Mouse (Mus musculus): ENCODE measurements at regions not wholly inside any gene's neighbourhood (a gene's known extent, or its start where the extent isn't known, plus 50 kb on each side); places are given as distances from the start of the nearest gene placed in this dataset.

DNA sequence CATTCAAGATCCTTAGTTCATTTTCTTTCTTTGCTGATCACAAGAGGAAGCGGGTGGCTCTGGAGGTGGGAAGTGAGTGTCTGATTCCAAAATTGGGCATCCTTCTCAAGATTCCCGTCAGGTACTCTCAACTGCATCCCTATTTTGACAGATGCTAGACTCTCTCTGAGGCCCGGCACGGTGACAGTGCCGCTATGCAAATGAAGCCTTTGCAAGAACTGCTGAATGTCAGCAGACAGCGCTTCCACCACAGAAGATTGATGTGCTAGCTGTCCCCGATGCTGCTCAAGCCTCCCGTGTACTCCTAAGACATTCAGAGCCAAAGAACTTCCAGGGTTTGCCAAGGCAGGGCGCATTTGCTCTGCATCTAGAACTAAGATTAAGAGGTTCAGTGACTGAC lies 50.9 kb upstream of the Cpne4 start:
- no peak for DNase-seq (ENCODE audit: low read depth, low spot score)

DNA sequence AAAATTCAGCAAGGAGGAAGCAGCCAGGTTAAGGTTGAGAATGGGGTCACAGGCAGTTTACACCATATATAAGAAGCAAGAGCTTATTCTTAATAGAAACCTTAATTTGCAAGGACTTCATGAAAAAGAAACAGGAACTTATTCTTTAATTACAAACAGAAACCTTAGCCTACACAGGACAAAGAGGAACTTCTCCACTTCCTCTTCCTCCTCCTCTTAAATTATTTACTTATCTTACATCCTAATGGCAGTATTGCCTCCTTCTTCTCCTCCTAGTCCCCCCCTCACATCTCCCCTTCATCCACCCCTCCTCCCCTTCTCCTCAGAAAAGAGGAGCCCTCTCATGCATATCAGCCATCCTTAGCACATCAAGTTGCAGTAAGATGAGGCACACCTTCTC lies 56.4 kb upstream of the Cpne4 start:
- DNase-seq (ENCODE audit: low read depth, low spot score): no peak

GRCm38 (mm10) chr9:104489383-104489782 lies 57.7 kb upstream of the Cpne4 start:
- no peak for DNase-seq (ENCODE audit: low read depth, low spot score)

DNA sequence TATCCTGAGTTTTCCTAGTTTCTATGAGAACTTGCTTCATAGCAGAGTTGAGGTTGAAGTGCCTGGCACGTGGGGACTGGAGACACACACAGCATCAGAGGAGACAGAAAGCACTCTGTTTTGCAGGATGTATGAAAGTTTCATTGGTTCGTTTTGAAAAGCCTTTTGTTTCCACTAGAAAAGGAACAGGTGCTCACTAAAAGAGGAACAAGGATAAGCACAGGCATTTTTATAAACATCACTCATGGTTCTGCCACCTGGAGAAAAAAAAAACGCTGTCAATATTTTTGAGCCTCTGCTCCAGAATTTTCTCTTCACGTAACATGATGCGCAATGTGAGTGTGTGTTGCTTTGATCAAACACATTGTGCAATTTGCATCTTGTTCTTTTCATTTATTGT lies 64.6 kb upstream of the Cpne4 start:
- DNase-seq (ENCODE audit: low read depth, low spot score): no peak

- no peak for DNase-seq (ENCODE audit: low read depth, low spot score)
Observed at GRCm38 (mm10) chr9:104480683-104481082, 66.4 kb upstream of the Cpne4 start.

DNA sequence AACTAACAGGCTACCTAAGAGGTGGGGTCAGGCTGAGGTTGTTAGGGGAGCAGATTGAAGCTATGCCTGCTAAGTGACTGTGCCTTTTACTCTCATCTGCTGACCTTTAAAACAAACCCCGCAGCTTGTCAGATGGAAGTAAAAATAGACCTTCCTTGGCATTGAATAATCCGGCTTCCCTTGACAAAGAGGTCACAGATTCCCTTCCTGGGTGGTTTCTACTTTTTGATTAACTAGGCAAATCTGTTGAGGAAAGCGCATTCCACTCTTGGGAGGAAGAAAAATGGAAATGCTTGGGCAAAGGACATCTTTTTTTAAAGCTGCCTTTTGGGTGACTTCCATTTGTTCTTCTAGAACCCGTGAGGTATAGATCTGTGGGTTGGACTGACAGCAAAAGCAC lies 72.3 kb upstream of the Cpne4 start:
- DNase-seq (ENCODE audit: low read depth, low spot score): no peak

- no peak for DNase-seq (ENCODE audit: low read depth, low spot score)
Observed at GRCm38 (mm10) chr9:104467238-104467637, 79.8 kb upstream of the Cpne4 start.

DNA sequence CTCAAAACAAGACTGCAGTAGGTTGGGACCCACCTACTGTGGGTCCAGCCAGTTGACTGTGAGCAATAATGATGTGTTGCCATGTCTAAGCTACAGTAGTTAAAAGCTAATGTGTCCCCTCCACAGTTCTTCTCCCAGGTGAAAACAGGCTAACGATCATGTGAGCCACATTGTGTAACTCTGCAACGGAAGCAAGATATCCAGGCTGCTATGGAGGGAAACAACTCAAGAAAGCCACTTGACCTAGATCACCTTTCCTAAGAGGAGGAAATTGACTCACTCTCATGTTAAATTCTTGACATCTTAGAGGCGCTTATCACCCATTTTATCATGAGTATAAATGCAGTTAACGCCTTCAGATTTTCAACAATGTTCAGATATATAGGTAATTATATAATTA lies 83.4 kb upstream of the Cpne4 start:
- DNase-seq (ENCODE audit: low read depth, low spot score): no peak

DNA sequence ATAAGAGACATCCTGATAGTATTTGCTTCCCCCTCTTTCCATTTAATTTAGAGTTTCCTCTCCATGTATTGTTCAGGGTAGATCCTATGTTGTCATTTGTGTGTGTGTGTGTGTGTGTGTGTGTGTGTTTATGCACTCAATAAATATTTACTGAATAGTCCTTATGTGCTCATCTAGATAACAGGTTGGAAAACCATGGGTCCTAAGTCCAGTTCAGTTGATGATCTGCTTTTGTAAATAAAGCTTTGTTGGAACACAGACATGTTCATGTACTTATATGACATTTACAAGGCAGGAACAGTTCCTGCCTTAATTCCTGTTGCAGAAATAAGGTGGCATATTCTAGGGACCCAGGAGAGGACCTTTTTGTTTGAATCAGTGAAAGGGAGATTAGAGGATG lies 87.0 kb upstream of the Cpne4 start:
- DNase-seq (ENCODE audit: low read depth, low spot score): no peak

DNA sequence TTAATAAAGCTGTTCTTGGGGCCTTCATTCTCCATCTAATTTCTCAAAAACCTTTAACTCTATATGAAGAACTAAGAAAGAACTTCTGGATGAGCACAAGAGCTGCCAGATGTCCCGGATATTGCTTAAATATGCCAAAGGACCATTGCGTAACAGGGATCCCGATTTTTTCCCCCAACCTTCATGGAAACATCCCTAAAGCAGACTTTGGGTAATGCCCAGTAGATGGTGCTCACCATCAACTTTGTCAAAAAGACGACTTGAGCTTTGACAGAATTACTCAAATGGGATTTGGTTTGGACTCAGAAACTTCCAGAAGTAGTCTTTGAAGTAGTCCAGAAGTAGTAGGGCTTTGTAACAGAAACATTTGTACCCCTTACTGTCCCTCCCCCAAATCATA lies 89.5 kb upstream of the Cpne4 start:
- no peak for DNase-seq (ENCODE audit: low read depth, low spot score)

DNA sequence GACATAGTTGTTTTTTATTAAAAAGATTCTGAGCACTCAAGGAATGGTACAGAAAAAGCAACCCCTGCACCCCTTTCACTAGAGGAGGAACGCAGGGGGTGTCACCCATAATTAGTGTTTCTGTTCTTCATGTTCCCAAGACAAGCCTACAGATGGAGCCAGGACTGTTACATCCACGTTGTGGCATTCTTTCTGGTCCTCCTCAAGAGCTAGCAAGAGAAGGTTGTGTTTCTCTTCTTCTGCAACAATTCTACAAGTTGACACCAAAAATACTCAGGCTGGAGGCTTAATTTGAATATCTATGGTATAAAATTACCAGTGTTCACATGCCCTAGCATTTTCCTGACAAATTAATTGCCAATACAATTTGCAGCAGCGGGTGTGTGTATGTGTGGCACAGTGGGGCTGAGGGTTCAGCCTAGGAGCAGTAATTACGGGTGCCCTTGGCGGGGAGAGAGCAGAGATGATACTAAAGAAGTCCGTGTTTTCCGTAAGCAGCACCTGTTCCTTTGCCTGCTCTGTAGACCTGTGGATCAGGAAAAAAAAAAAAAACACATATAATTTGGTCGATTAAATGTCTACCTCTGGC lies 98.4 kb upstream of the Cpne4 start:
- no peak for DNase-seq (ENCODE audit: low read depth, low spot score)

DNA sequence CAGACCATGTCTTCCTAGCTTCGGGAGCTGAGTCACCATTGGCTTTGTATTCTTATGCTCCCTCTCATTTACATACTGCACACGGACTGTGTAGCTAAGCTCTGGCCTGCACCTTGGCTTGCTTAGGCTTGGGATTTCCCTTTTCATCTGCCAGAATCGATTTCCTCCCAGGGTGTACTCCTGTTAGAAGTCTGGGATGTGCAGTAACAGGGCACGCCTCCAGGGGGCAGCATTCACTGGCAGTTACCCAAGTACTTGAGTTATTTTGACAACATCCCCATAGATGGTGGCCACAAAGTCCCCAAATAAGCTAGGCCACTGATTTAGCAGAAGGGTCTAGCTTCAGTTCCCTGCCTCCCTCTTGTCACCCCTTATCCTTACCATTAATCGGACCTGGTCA lies 102.2 kb upstream of the Cpne4 start:
- no peak for DNase-seq (ENCODE audit: low read depth, low spot score)

DNA sequence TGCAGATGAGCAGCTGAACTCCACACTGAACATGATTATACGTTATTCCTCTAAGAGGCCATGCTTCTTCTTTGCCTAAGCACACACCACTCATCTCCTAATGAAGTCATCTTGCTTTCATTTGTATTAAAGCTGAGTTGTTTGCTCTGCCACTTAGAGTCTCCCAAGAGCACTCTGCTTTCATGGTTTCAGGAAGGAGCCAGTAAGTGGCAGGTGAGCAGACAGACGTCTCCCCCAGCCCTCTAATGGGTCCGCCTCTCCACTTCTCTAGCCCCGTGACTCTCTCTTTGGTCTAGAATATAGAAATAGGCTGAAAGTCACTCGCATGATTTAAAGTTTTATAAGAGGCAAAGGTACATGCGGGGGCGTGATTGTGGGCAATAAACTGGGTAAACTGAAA lies 103.8 kb upstream of the Cpne4 start:
- DNase-seq (ENCODE audit: low read depth, low spot score): no peak

GRCm38 (mm10) chr9:104413021-104413420 lies 75.5 kb upstream of the Acpp start:
- no peak for DNase-seq (ENCODE audit: low read depth, low spot score)

GRCm38 (mm10) chr9:104410211-104410610 lies 72.7 kb upstream of the Acpp start:
- DNase-seq (ENCODE audit: low read depth, low spot score): peak; percentile 33

DNA sequence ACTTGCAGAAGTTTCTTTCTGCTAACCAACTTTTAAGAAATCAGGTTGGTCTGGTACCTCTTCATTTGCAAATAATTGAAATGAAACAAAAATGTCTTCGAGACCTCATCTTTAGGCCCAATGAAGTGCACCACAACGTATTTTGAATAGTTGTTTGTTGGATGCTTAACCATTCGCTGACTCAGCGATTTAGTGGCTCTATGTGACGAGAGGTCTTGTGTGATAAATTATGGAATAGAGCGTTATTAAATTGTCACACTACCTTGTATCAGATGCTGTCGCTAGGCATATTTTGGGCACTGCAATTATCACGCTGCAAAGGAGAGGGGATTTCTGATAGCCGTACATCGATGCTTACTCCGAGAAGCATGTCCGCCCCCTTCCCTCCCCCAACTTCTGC lies 71.8 kb upstream of the Acpp start:
- no peak for DNase-seq (ENCODE audit: low read depth, low spot score)

DNA sequence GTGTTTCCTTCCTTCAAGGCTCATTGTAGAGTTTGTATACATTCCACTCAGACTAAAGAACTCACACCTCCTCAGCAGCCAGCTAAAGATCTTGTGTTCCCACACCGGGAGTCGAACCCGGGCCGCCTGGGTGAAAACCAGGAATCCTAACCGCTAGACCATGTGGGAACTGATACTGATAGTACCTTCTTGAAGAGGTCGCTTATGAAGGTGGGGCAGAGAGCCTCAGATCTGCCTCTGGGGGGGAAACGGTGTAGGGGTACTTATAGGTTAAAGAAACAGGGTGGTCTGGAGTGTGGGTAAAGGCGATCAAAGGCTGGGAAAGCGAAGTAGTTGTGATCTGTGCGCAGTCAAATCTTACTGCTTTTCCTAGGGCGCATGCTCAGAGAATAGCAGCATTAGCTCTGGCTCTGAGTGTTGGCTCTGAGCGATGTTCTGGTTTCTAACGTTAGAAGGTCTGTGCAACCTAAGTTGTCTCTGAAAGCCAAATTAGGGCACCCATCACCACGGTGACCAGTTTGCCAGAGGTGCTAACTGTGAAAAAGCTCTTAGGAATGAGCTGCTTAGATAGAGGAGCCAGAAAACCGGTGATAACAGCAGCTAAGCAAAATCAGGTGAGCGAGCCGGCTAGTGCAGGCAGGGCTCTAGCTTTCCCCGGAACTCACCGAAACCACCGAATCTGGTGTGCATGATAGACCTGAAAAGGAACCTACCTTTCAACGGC lies 71.2 kb upstream of the Acpp start:
- DNase-seq (ENCODE audit: low read depth, low spot score): no peak

DNA sequence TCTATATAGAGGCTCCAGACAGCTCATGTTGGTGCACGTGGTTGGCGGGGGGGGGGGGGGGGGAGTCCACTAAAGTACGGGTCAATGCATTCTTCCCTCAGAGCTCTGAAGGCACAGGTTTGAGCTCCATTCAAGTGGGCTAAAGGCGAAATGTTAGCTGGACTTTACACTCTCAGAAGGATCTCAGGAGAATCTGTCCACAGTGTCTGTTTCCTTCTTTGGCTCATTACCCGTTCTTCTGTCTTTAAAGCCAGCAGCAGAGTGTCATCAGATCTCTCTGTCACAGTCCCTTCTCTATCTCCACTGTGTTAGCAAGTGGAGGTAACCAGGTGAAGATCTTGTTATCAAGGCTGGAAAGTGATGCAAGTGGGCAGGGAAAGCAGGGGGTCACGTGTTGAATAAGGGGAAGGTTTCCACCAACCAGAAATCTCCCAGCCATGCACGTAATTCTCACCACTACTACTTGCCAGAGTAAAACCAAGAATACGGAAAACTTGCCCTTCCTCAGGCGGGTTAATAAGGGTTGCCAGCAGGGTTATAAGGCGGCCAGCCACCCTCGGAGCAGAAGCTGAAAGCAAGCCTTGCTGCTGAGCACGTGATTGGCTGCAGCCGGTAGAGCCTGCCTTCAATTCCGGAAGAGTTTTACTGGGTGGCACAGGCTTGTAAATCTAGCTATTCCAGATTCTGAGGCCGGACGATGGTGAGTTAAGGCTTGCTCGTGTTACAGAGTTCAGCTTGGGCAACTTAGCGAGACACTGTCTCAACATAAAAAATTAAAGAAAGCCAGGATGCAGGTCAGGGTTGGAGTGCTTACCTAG lies 70.2 kb upstream of the Acpp start:
- DNase-seq (ENCODE audit: low read depth, low spot score): no peak

GRCm38 (mm10) chr9:104407011-104407410 lies 69.5 kb upstream of the Acpp start:
- no peak for DNase-seq (ENCODE audit: low read depth, low spot score)

GRCm38 (mm10) chr9:104406491-104406890 lies 68.9 kb upstream of the Acpp start:
- DNase-seq (ENCODE audit: low read depth, low spot score): no peak

DNA sequence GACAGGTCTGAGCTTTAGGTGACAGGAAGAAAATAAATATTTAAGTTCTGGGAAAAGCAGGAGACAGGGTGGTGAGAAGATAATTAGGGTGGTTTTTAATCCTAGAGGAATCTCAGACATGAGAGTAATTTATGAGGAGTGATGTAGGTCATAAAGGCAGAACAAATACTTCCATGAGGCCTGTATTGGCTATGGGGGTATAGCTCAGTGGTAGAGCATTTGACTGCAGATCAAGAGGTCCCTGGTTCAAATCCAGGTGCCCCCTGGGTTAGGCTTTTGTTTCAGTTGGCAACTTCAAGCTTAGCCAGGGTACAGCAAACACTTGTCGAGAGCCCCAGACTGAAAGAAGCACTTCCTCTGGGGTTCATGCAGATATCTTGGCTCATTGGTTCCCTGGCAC lies 66.3 kb upstream of the Acpp start:
- no peak for DNase-seq (ENCODE audit: low read depth, low spot score)

- DNase-seq (ENCODE audit: low read depth, low spot score): no peak
Observed at GRCm38 (mm10) chr9:104401673-104402072, 64.1 kb upstream of the Acpp start.

DNA sequence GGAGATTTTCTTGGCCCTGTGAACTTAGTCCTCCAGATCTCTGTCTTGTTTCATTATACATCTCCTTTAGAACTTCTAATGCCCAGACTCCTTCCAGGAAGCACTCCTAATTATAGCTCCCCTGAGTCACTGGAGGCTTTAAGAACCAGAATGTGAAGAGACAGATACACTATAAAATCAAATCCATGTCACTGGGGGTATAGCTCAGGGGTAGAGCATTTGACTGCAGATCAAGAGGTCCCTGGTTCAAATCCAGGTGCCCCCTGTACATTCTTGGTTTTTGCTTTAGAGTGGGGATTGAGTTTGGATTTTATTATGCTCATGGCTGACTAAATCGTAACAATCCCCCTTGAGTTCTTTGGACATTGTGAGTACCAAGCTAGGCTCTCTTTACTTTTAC lies 62.4 kb upstream of the Acpp start:
- no peak for DNase-seq (ENCODE audit: low read depth, low spot score)
